Mouse (Mus musculus) limb, embryonic 12.5 days (tissue): Measurements from ENCODE around the gene Polr3b. TPM values are rescaled to one million over a fixed set of nuclear protein-coding genes. Genes with fewer than 3 reads are reported as not detected.
A peak's percentile ranks its signal among the peaks of the same experiment; 100 is the strongest.

Experiments used
- ATAC-seq: fragments of 200-750 bp; cut with Nextera tagmentation; 2 replicates; pipeline ENCODE4 v1.8.0; 2017; ENCODE audit warnings: low read depth, moderate TSS enrichment; ENCODE audit not compliant: insufficient number of reproducible peaks, insufficient read depth, low FRiP score, low TSS enrichment
- H3K27ac ChIP-seq: fragments of 300-500 bp; sonication (generic); 2 replicates; pipeline ENCODE4 v1.5.1; 2016; ENCODE audit warnings: mild to moderate bottlenecking, moderate library complexity
- H3K27me3 ChIP-seq: fragments of 300-500 bp; sonication (generic); 2 replicates; pipeline ENCODE4 v1.6.1; 2016; ENCODE audit warnings: mild to moderate bottlenecking, moderate library complexity
- H3K36me3 ChIP-seq: fragments of 300-500 bp; sonication (generic); 2 replicates; pipeline ENCODE4 v1.6.1; 2016; ENCODE audit warnings: mild to moderate bottlenecking, moderate library complexity
- H3K4me1 ChIP-seq: fragments of 300-500 bp; sonication (generic); replicated peaks from 2 replicates; pipeline ENCODE4 v1.6.1; 2016
- H3K4me2 ChIP-seq: fragments of 300-500 bp; sonication (generic); 2 replicates; pipeline ENCODE4 v1.6.1; 2016; ENCODE audit warnings: mild to moderate bottlenecking, moderate library complexity
- H3K4me3 ChIP-seq: fragments of 300-500 bp; sonication (generic); replicated peaks from 2 replicates; pipeline ENCODE4 v1.5.1; 2016; ENCODE audit warnings: mild to moderate bottlenecking
- H3K9ac ChIP-seq: fragments of 300-500 bp; sonication (generic); replicated peaks from 2 replicates; pipeline ENCODE4 v1.6.1; 2016; ENCODE audit warnings: mild to moderate bottlenecking, moderate library complexity
- H3K9me3 ChIP-seq: fragments of 300-500 bp; sonication (generic); 2 replicates; pipeline ENCODE4 v1.6.1; 2016; ENCODE audit warnings: mild to moderate bottlenecking, moderate library complexity
- WGBS: fragments of 180-500 bp; shearing (Covaris S2); methylation state at CpG from one replicate; pipeline ENCODE4 v1.1.7; 2016; 5-methylcytosine and 5-hydroxymethylcytosine counted together
- polyA plus RNA-seq: library from polyadenylated mRNA; unstranded; fragments of >200 nt; fragmentation: Nextera tagmentation; extraction: Ambion mirVana; gene quantifications from 2 replicates; pipeline ENCODE4 v1.2.1, GENCODE M21; 2016

Polr3b gene
- polyA plus RNA-seq, 1 experiment from 2014 or later = 20.3 TPM

DNA sequence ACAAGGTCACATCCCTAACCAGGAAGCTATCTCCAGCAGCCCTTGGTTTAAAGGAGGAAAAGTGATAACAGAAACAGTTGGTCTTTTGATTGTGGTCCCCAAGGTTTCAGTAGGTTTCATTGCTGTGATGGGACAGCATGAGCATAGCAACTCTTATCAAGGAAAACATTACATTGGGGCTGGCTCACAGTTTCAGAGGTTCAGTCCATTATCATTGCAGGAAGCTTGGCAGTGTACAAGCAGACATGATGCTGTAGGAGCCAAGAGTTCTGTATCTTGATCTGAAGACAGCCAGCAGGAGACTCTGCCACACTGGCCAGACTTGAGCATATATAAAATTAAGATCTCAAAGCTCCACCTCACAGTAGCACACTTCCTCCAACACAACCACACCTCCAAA lies 53.6 kb downstream of the Polr3b start:
- Histone ChIP-seq H3K9ac (no peak overlapping the region), H3K4me1 (no peaks in the 10 kb centered on the region), H3K27me3 (no peaks in the 10 kb centered on the region), H3K9me3 (no peaks in the 10 kb centered on the region), H3K27ac (no peak overlapping the region), H3K4me3 (no peak overlapping the region), H3K36me3 (peaks cover 69% of the 10 kb centered on the region), H3K4me2 (no peak overlapping the region)
- ATAC-seq = no peak

DNA sequence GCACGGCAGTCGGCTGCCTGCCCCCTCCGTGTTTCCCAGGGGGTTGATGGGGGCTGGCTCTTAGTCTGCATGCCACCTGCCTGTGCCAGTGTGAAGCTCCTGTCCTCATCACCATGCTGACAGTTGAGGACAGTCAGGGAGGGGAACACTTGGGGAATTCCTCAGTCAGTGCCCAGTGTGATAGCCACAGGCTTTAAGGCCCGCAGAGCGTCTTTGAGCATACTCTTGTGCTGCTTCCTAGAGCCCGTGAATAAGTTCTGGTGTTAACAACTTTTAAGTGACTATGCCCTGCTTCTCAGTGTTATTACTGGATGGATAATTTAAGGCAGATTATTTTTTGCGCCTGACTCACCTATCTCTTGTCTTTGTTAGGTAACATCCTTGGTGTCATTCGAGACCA lies 54.4 kb downstream of the Polr3b start:
- Histone ChIP-seq H3K27me3 (no peaks in the 10 kb centered on the region), H3K4me3 (no peak overlapping the region), H3K27ac (no peak overlapping the region), H3K36me3 (peaks cover 69% of the 10 kb centered on the region), H3K4me2 (no peak overlapping the region), H3K9me3 (no peaks in the 10 kb centered on the region), H3K9ac (no peak overlapping the region), H3K4me1 (no peaks in the 10 kb centered on the region)
- ATAC-seq = no peak
- WGBS = 95% methylated on average over 8 of the region's 8 CpGs

DNA sequence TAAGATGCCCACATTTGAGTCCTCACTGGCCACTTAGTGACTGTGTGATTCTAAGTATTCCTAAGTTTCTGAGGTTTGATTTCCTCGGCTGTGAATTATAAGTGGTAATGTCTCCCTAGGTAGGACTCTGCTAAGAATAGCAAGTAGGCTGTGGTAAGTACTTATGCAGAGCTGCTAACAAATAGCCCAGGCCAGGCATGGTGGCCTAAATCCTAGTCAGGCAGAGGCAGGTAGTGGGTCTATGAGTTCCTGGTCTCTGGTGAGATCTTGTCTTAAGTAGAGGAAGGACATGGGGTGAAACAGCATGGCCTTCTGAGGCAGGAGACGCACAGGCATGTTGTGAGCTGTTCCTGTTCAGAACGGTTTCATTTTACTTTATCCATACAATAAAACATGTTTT lies 55.8 kb downstream of the Polr3b start:
- no peaks in the 10 kb centered on the region for H3K27me3 ChIP-seq
- no peaks in the 10 kb centered on the region for H3K4me1 ChIP-seq
- H3K4me2 ChIP-seq = no peak overlapping the region
- 88% methylated on average over 3 of the region's 3 CpGs for WGBS
- H3K4me3 ChIP-seq = no peak overlapping the region
- peaks cover 67% of the 10 kb centered on the region for H3K36me3 ChIP-seq
- no peak overlapping the region for H3K9ac ChIP-seq
- ATAC-seq = no peak
- H3K27ac ChIP-seq = no peak overlapping the region
- H3K9me3 ChIP-seq = no peaks in the 10 kb centered on the region

DNA sequence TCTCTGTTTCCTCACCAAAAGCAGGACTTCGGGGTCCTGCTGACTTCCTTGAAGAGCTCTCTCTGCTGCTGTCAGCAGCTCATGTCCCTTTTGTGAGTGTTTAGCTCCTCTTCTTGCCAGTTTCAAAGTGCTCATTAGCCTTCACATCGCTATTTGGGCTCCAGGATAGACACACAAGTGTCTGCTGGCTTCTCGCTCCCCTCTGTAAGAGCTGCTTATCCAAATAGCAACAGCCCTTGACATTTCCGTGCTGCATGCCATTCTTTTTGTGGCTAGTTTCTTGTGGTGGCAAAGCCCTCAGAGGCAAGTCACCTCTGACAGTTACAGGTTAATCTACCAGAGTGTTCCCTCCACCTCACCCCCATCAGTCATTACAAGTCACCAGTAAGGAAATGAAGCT lies 56.3 kb downstream of the Polr3b start:
- no peak for ATAC-seq
- Histone ChIP-seq H3K27me3 (no peaks in the 10 kb centered on the region), H3K27ac (no peak overlapping the region), H3K36me3 (peaks cover 61% of the 10 kb centered on the region), H3K9me3 (no peaks in the 10 kb centered on the region), H3K4me2 (no peak overlapping the region), H3K4me3 (no peak overlapping the region), H3K4me1 (no peaks in the 10 kb centered on the region), H3K9ac (no peak overlapping the region)
- WGBS = 88% methylated on average over 4 of the region's 4 CpGs

DNA sequence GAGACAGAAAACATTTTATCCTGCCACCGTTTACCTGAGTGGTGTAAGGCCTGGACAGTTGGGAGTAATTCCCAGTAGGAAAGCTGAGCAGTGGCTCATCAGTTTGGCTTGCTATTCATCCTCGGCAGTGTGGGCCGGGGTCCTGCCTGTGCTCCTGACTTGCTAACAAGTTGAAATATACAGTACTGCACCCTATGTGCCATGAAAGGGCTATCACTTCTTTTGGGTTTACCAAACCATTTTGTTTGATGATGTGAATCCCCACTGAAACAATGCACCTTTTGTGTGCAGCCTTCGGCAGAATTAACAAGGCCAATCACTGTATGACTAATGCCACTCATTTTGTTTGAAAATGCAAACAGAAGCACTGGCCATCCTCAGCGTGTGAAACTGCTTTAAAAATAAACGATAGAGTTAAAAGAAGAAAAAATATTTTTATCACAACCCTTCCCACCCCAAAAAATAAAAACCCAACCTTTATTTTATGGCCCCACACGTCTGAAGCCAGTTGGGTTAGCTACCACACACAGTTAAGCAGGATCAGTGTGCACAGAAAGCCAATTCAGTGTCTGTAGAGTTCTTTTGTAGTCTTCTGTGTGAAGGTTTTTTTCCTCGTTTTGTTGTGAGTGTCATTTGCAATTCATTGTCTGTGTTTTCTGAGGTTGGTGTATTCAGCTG lies 63.5 kb downstream of the Polr3b start:
- Histone ChIP-seq H3K4me3 (no peak overlapping the region), H3K36me3 (peaks cover 26% of the 10 kb centered on the region), H3K27me3 (no peaks in the 10 kb centered on the region), H3K9ac (no peak overlapping the region), H3K27ac (no peak overlapping the region), H3K4me2 (no peak overlapping the region), H3K4me1 (no peaks in the 10 kb centered on the region; the same call in none of the 2 replicates), H3K9me3 (no peaks in the 10 kb centered on the region)
- ATAC-seq = no peak
- WGBS = 64% methylated on average over 8 of the region's 8 CpGs

DNA sequence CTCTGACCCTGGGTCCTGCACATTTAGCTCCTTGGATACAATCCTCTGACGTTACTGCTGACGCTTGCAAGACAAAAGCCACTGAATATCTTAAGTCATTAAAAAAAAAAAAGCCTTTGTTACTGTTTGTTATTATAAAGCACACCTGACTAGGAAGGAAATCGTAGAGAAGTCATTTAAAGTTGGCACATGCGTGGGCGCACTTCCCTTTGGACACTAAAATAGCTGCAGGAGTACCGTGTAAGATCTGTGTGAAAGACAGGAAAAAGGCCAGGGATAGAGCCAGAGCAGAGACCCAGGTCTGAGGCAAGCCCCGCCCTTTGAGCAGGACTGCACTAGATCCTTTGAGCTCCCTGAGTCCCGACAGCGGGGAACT lies 64.0 kb downstream of the Polr3b start:
- H3K27me3 ChIP-seq = no peaks in the 10 kb centered on the region
- no peak for ATAC-seq

DNA sequence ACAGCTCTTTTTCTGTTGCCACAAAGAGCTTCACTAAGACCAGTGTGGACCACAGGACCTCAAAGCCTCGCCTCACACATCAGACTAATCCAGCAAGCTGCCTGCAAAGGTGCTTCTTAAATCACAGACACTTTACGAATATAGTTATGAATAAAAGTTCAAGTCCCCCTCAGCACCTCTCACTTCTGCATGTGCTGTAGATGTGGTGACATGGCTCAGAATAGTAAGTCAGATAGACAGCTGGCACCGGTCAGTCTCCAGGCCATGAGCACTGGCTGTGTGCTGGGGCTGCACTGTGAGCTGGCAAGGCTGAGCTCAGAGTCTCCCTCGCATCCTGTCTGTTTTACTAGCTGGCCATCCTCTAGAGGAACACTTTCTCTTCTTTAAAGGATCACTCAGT lies 64.6 kb downstream of the Polr3b start:
- no peak for ATAC-seq

More for the DNA sequence above, 64.0 kb downstream of the Polr3b start:
- Histone ChIP-seq H3K4me3 (no peak overlapping the region), H3K9ac (no peak overlapping the region), H3K27ac (no peak overlapping the region), H3K9me3 (no peaks in the 10 kb centered on the region), H3K4me2 (no peak overlapping the region), H3K36me3 (peaks cover 26% of the 10 kb centered on the region; the same call in 1 of the 2 replicates), H3K4me1 (no peaks in the 10 kb centered on the region; the same call in none of the 2 replicates)
- WGBS = 53% methylated on average over 9 of the region's 9 CpGs

DNA sequence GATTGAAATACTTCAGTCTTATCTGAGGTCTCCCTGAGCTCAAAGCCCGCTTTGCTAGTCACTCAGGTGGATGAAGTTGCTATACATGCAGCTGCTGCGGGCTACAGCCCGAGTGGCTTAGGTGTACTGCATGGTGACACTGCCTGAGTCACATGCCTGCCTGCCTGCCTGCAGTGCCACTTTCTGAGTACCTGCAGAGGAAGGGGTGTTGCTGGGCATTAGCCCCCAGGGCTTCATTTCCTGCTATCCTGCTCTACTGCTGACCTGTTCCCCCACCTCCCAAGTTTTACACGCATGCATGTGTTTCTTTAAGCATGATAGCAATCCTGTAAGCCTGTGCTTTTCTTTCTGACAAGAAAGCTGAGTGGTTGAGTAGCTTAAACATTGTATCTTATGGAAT lies 65.6 kb downstream of the Polr3b start:
- 83% methylated on average over 4 of the region's 4 CpGs for WGBS

More for the DNA sequence above, 64.6 kb downstream of the Polr3b start:
- no peaks in the 10 kb centered on the region; the same call in none of the 2 replicates for H3K4me1 ChIP-seq
- 78% methylated on average over 4 of the region's 4 CpGs for WGBS
- no peaks in the 10 kb centered on the region for H3K9me3 ChIP-seq
- H3K36me3 ChIP-seq = 0 out of 2 replicates have a peak, but pooled peaks cover 21% of the 10 kb centered on the region
- H3K4me3 ChIP-seq = no peak overlapping the region
- H3K9ac ChIP-seq = no peak overlapping the region
- H3K27me3 ChIP-seq = no peaks in the 10 kb centered on the region
- no peak overlapping the region for H3K4me2 ChIP-seq
- H3K27ac ChIP-seq = peak overlapping the region; percentile 51; the same call in 1 of the 2 replicates

DNA sequence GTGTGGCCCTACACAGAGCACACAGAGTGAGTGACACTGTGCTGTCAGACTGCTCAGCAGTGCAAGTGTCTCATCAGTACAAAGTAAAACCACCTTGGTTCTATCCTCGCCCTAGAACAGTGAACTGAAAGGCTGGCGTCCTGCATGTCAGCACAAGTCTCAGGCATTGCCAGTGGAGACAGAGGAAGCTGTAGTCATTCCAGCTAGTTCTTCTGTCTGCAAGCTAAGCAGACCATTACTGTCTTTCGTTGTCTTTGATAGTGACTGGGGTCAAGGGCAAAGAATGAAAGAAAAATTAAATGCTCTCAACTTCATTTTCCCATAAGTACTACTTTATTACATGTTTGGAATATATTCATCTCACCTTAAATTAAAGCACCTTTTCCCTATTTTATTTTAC lies 67.8 kb downstream of the Polr3b start:
- Histone ChIP-seq H3K9ac (no peak overlapping the region), H3K9me3 (no peaks in the 10 kb centered on the region), H3K27ac (no peak overlapping the region), H3K4me3 (no peak overlapping the region), H3K36me3 (peaks cover 21% of the 10 kb centered on the region; the same call in 1 of the 2 replicates), H3K4me1 (no peaks in the 10 kb centered on the region; the same call in none of the 2 replicates), H3K4me2 (no peak overlapping the region), H3K27me3 (no peaks in the 10 kb centered on the region)
- no peak for ATAC-seq
- WGBS = 75% methylated on average over 3 of the region's 3 CpGs

More for the DNA sequence above, 65.6 kb downstream of the Polr3b start:
- H3K4me1 ChIP-seq = no peaks in the 10 kb centered on the region; the same call in none of the 2 replicates
- H3K4me3 ChIP-seq = no peak overlapping the region
- no peak for ATAC-seq
- no peak overlapping the region for H3K9ac ChIP-seq
- 0 out of 2 replicates have a peak, but pooled peaks cover 21% of the 10 kb centered on the region for H3K36me3 ChIP-seq
- H3K4me2 ChIP-seq = no peak overlapping the region
- H3K27ac ChIP-seq = no peak overlapping the region
- no peaks in the 10 kb centered on the region for H3K27me3 ChIP-seq
- H3K9me3 ChIP-seq = no peaks in the 10 kb centered on the region

DNA sequence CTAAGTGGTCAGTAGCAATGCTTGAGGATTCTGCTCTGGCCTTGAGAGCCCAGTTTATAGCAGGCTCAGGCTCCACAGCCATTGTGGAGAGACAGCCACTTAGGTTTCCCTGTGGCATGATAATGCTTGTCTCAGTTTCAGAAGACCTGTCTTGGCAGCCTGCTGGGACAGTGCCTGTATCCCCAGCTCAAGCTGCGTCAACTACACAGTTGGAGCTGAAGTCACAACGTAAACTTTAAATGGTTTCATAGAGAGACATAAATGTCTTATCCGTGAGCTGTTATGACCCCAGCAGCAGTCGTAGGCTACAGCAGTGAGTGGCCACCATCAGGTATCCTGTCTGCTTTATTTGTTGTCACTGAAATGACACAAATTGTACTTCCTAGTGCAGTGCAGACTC lies 68.7 kb downstream of the Polr3b start:
- Histone ChIP-seq H3K4me2 (no peak overlapping the region), H3K4me1 (no peaks in the 10 kb centered on the region; the same call in 1 of the 2 replicates), H3K36me3 (peaks cover 16% of the 10 kb centered on the region; the same call in 1 of the 2 replicates), H3K27me3 (no peaks in the 10 kb centered on the region), H3K9ac (no peak overlapping the region), H3K4me3 (no peak overlapping the region), H3K27ac (no peak overlapping the region), H3K9me3 (no peaks in the 10 kb centered on the region)
- no peak for ATAC-seq
- WGBS = 83% methylated on average over 4 of the region's 4 CpGs

DNA sequence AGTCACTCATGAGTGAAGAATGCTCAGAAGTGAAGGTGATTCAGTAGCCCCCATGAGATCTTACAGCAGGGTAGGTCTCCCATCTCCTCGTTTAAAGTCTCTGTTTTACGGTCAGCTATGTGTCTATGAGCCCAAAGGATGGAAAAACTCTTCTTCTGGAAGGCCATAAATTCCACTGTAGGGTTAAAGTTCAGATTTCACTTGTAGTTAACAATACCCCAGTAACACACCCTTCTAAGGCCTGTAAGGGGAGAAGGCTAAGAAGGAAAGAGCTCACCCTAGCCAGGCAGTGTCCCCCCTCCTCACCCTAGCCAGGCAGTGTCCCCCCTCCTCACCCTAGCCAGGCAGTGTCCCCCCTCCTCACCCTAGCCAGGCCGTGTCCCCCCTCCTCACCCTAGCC lies 69.6 kb downstream of the Polr3b start:
- H3K9ac ChIP-seq = no peak overlapping the region
- no peaks in the 10 kb centered on the region for H3K9me3 ChIP-seq
- H3K4me2 ChIP-seq = no peak overlapping the region
- no peak overlapping the region for H3K4me3 ChIP-seq
- WGBS = 31% methylated on average over 2 of the region's 3 CpGs
- no peaks in the 10 kb centered on the region for H3K27me3 ChIP-seq
- H3K4me1 ChIP-seq = no peaks in the 10 kb centered on the region; the same call in 1 of the 2 replicates
- no peak for ATAC-seq
- H3K27ac ChIP-seq = no peak overlapping the region
- peaks cover 17% of the 10 kb centered on the region; the same call in 1 of the 2 replicates for H3K36me3 ChIP-seq
